Mouse (Mus musculus) frontal cortex, postnatal 36 days (tissue): ENCODE measurements around the gene Snrpd2.
A peak's percentile ranks its signal among the peaks of the same experiment; 100 is the strongest.
"Not testable (repeated sequence)": the region's sequence is repeated elsewhere in the genome, so short reads cannot be mapped to it uniquely, and the experiment has no call there.

Source experiments
- DNase-seq, 2 experiments: peaks; one replicate each; pipeline ENCODE4 v3.0.0; 2022; ENCODE audit warnings: low spot score in 2 of 2

Gene Snrpd2

GRCm38 (mm10) chr7:19148875-19149541, 514 bp upstream of the Snrpd2 start, which contains the start of gene Qpctl:
Qpctl (minus strand) TSS chr7:19149291.
- peak; percentile 97 to 98 for DNase-seq

- DNase-seq, result not testable (repeated sequence)
Observed at GRCm38 (mm10) chr7:19151121-19151520, 1.6 kb downstream of the Snrpd2 start.

- DNase-seq, result no peak
Observed at GRCm38 (mm10) chr7:19154796-19155195, 5.3 kb downstream of the Snrpd2 start.

- DNase-seq, result no peak
Observed at GRCm38 (mm10) chr7:19155825-19156475, 6.4 kb downstream of the Snrpd2 start.

GRCm38 (mm10) chr7:19157160-19157800, 7.8 kb downstream of the Snrpd2 start:
- peak; percentile 95 to 96 for DNase-seq

GRCm38 (mm10) chr7:19158601-19159000, 9.1 kb downstream of the Snrpd2 start:
- no peak for DNase-seq

- no peak for DNase-seq
Observed at GRCm38 (mm10) chr7:19159411-19159810, 9.9 kb downstream of the Snrpd2 start.

GRCm38 (mm10) chr7:19160115-19160514, 10.6 kb downstream of the Snrpd2 start:
- no peak for DNase-seq

- DNase-seq, result no peak
Observed at GRCm38 (mm10) chr7:19162928-19163327, 13.4 kb downstream of the Snrpd2 start.

GRCm38 (mm10) chr7:19163752-19164151, 14.2 kb downstream of the Snrpd2 start:
- no peak for DNase-seq

- DNase-seq, result no peak
Observed at GRCm38 (mm10) chr7:19164189-19164588, 14.7 kb downstream of the Snrpd2 start.

GRCm38 (mm10) chr7:19164978-19165377, 15.5 kb downstream of the Snrpd2 start:
- no peak for DNase-seq

- DNase-seq, result no peak
Observed at GRCm38 (mm10) chr7:19165656-19166423, 16.3 kb downstream of the Snrpd2 start, which contains the start of gene Gipr. Gipr (minus strand) TSS chr7:19166127.

GRCm38 (mm10) chr7:19166990-19167389, 17.5 kb downstream of the Snrpd2 start:
- no peak for DNase-seq

- no peak for DNase-seq
Observed at GRCm38 (mm10) chr7:19169506-19169905, 20.0 kb downstream of the Snrpd2 start.

GRCm38 (mm10) chr7:19170142-19170541, 20.6 kb downstream of the Snrpd2 start:
- DNase-seq, result peak in 1 of 2 experiments; percentile 74

GRCm38 (mm10) chr7:19171831-19172230, 22.3 kb downstream of the Snrpd2 start:
- no peak for DNase-seq

- DNase-seq, result peak; percentile 85
Observed at GRCm38 (mm10) chr7:19172874-19173273, 23.4 kb downstream of the Snrpd2 start.

GRCm38 (mm10) chr7:19175708-19176515, 26.4 kb downstream of the Snrpd2 start, which contains the start of gene Eml2:
Eml2 (plus strand) TSS chr7:19176421.
- peak; percentile 89 for DNase-seq

GRCm38 (mm10) chr7:19176516-19176947, 27.0 kb downstream of the Snrpd2 start:
- no peak for DNase-seq

GRCm38 (mm10) chr7:19177216-19177615, 27.7 kb downstream of the Snrpd2 start:
- no peak for DNase-seq
